Mouse (Mus musculus) heart, embryonic 16.5 days (tissue): ENCODE data around the gene Dnah8. TPM values are rescaled to one million over a fixed set of nuclear protein-coding genes. Genes with fewer than 3 reads are reported as not detected.

ENCODE experiments used
- ATAC-seq: fragments of 200-750 bp; cut with Nextera tagmentation; replicated peaks from 2 replicates; pipeline ENCODE4 v1.8.0; 2017; ENCODE audit warnings: moderate number of reproducible peaks; ENCODE audit not compliant: insufficient read depth, low FRiP score; ENCODE audit errors: extremely low read depth
- H3K27ac ChIP-seq: fragments of 300-500 bp; sonication (generic); 2 replicates; pipeline ENCODE4 v1.5.1; 2014; ENCODE audit warnings: mild to moderate bottlenecking, low read length, control low read depth, moderate library complexity
- H3K27me3 ChIP-seq: fragments of 300-500 bp; sonication (generic); 2 replicates; pipeline ENCODE4 v1.6.1; 2014; ENCODE audit warnings: low read length, mixed read lengths; ENCODE audit not compliant: control insufficient read depth, insufficient read depth
- H3K36me3 ChIP-seq: fragments of 300-500 bp; sonication (generic); 2 replicates; pipeline ENCODE4 v1.6.1; 2014; ENCODE audit not compliant: control insufficient read depth, insufficient read depth
- H3K4me1 ChIP-seq: fragments of 300-500 bp; sonication (generic); 2 replicates; pipeline ENCODE4 v1.6.1; 2014; ENCODE audit warnings: low read length, mixed read lengths; ENCODE audit not compliant: control insufficient read depth, insufficient read depth
- H3K4me2 ChIP-seq: fragments of 300-500 bp; sonication (generic); 2 replicates; pipeline ENCODE4 v1.6.1; 2014; ENCODE audit warnings: low read depth, mild to moderate bottlenecking, control low read depth, low read length
- H3K4me3 ChIP-seq: fragments of 300-500 bp; sonication (generic); 2 replicates; pipeline ENCODE4 v1.5.1; 2014; ENCODE audit warnings: mild to moderate bottlenecking, control low read depth, low read length
- H3K9ac ChIP-seq: fragments of 300-500 bp; sonication (generic); 2 replicates; pipeline ENCODE4 v1.6.1; 2014; ENCODE audit warnings: low read length, control low read depth
- H3K9me3 ChIP-seq: fragments of 300-500 bp; sonication (generic); replicated peaks from 2 replicates; pipeline ENCODE4 v1.6.1; 2016; ENCODE audit warnings: low read length; ENCODE audit not compliant: control insufficient read depth
- WGBS: fragments of 180-500 bp; shearing (Covaris S2); extraction: QIAGEN DNeasy Blood & Tissue Kit; methylation state at CpG from one replicate; pipeline ENCODE4 v1.1.7; 2014; 5-methylcytosine and 5-hydroxymethylcytosine counted together
- polyA plus RNA-seq: library from polyadenylated mRNA; unstranded; fragments of >200 nt; fragmentation: Nextera tagmentation; extraction: Ambion mirVana; gene quantifications from 2 replicates; pipeline ENCODE4 v1.2.1, GENCODE M21; 2015

The Dnah8 gene
- polyA plus RNA-seq, 1 experiment from 2014 or later: 2.9 TPM

GRCm38 (mm10) chr17:30800261-30800985 lies 176.3 kb downstream of the Dnah8 start:
- no peak for ATAC-seq
- Histone ChIP-seq H3K4me2 (no peak overlapping the region), H3K9ac (no peak overlapping the region), H3K27ac (no peak overlapping the region), H3K27me3 (no peaks in the 10 kb centered on the region), H3K36me3 (no peaks in the 10 kb centered on the region), H3K9me3 (no peaks in the 10 kb centered on the region), H3K4me3 (no peak overlapping the region), H3K4me1 (no peaks in the 10 kb centered on the region)
- WGBS: 84% methylated on average over 19 of the region's 19 CpGs

- H3K4me2 ChIP-seq: no peak overlapping the region
- ATAC-seq: no peak
- WGBS: 92% methylated on average over 9 of the region's 9 CpGs
- no peaks in the 10 kb centered on the region for H3K9me3 ChIP-seq
- no peaks in the 10 kb centered on the region for H3K4me1 ChIP-seq
- H3K27ac ChIP-seq: no peak overlapping the region
- H3K9ac ChIP-seq: no peak overlapping the region
- no peaks in the 10 kb centered on the region for H3K27me3 ChIP-seq
- no peak overlapping the region for H3K4me3 ChIP-seq
- H3K36me3 ChIP-seq: no peaks in the 10 kb centered on the region
These were observed 179.5 kb downstream of the Dnah8 start for GRCm38 (mm10) chr17:30803668-30804067.

GRCm38 (mm10) chr17:30804955-30805354 lies 180.8 kb downstream of the Dnah8 start:
- H3K4me1 ChIP-seq: no peaks in the 10 kb centered on the region
- 73% methylated on average over 8 of the region's 8 CpGs for WGBS
- H3K4me3 ChIP-seq: no peak overlapping the region
- ATAC-seq: no peak
- no peak overlapping the region for H3K4me2 ChIP-seq
- no peaks in the 10 kb centered on the region for H3K9me3 ChIP-seq
- H3K27ac ChIP-seq: no peak overlapping the region
- H3K9ac ChIP-seq: no peak overlapping the region
- no peaks in the 10 kb centered on the region for H3K36me3 ChIP-seq
- no peaks in the 10 kb centered on the region for H3K27me3 ChIP-seq

GRCm38 (mm10) chr17:30805511-30806059 lies 181.4 kb downstream of the Dnah8 start:
- WGBS: 45% methylated on average over 12 of the region's 12 CpGs
- Histone ChIP-seq H3K27me3 (no peaks in the 10 kb centered on the region), H3K9me3 (no peaks in the 10 kb centered on the region), H3K4me2 (no peak overlapping the region), H3K4me1 (no peaks in the 10 kb centered on the region), H3K4me3 (no peak overlapping the region), H3K27ac (no peak overlapping the region), H3K9ac (no peak overlapping the region), H3K36me3 (no peaks in the 10 kb centered on the region)
- ATAC-seq: no peak

GRCm38 (mm10) chr17:30808866-30809660 lies 184.9 kb downstream of the Dnah8 start:
- no peaks in the 10 kb centered on the region for H3K27me3 ChIP-seq
- H3K9me3 ChIP-seq: no peaks in the 10 kb centered on the region
- H3K4me2 ChIP-seq: peak overlapping the region; percentile 36
- H3K9ac ChIP-seq: no peak overlapping the region
- H3K4me1 ChIP-seq: no peaks in the 10 kb centered on the region
- 51% methylated on average over 15 of the region's 15 CpGs for WGBS
- 0 out of 2 replicates have a peak overlapping the region, but pooled peaks have one; percentile 2 for H3K4me3 ChIP-seq
- H3K36me3 ChIP-seq: no peaks in the 10 kb centered on the region
- no peak; the same call in 1 of the 2 replicates for ATAC-seq
- H3K27ac ChIP-seq: no peak overlapping the region

- H3K27ac ChIP-seq: no peak overlapping the region
- H3K9me3 ChIP-seq: no peaks in the 10 kb centered on the region
- H3K9ac ChIP-seq: no peak overlapping the region
- no peak overlapping the region for H3K4me3 ChIP-seq
- ATAC-seq: no peak
- no peaks in the 10 kb centered on the region for H3K4me1 ChIP-seq
- no peaks in the 10 kb centered on the region for H3K36me3 ChIP-seq
- WGBS: 78% methylated on average over 16 of the region's 16 CpGs
- H3K27me3 ChIP-seq: no peaks in the 10 kb centered on the region
- no peak overlapping the region for H3K4me2 ChIP-seq
These were observed 185.9 kb downstream of the Dnah8 start for GRCm38 (mm10) chr17:30809926-30810660.

GRCm38 (mm10) chr17:30818543-30818942 lies 194.4 kb downstream of the Dnah8 start:
- H3K36me3 ChIP-seq: no peaks in the 10 kb centered on the region
- H3K9ac ChIP-seq: no peak overlapping the region
- peaks cover 14% of the 10 kb centered on the region for H3K4me1 ChIP-seq
- whole genome bisulfite sequencing: 94% methylated on average over 5 of the region's 5 CpGs
- H3K27ac ChIP-seq: no peak overlapping the region
- no peaks in the 10 kb centered on the region for H3K27me3 ChIP-seq
- H3K9me3 ChIP-seq: no peaks in the 10 kb centered on the region
- no peak overlapping the region for H3K4me3 ChIP-seq
- H3K4me2 ChIP-seq: no peak overlapping the region
- no peak for ATAC-seq

GRCm38 (mm10) chr17:30819134-30819533 lies 195.0 kb downstream of the Dnah8 start:
- Histone ChIP-seq H3K4me2 (no peak overlapping the region), H3K9me3 (no peaks in the 10 kb centered on the region), H3K36me3 (no peaks in the 10 kb centered on the region), H3K9ac (no peak overlapping the region), H3K4me1 (peaks cover 14% of the 10 kb centered on the region), H3K27me3 (no peaks in the 10 kb centered on the region), H3K27ac (no peak overlapping the region), H3K4me3 (no peak overlapping the region)
- WGBS: 92% methylated on average over 8 of the region's 8 CpGs
- no peak for ATAC-seq
